Mouse (Mus musculus): Measurements from ENCODE around the gene Abhd14a.
A peak's percentile ranks its signal among the peaks of the same experiment; 100 is the strongest.
"Not testable (repeated sequence)": the region's sequence is repeated elsewhere in the genome, so short reads cannot be mapped to it uniquely, and the experiment has no call there.

Gene Abhd14a

GRCm38 (mm10) chr9:106447348-106447747 is at the start of gene Abhd14a, which contains the start of gene Abhd14b:
TSS of gene Abhd14a (minus strand) at chr9:106447678.
TSS of gene Abhd14b (plus strand) at chr9:106447459.
- ATAC-seq (ENCODE audit: insufficient number of reproducible peaks, low FRiP score, low TSS enrichment) = peak; percentile 90

- not testable (repeated sequence) for ATAC-seq (ENCODE audit: insufficient number of reproducible peaks, low FRiP score, low TSS enrichment)
Measured at GRCm38 (mm10) chr9:106487602-106488001, 40.1 kb upstream of the Abhd14a start.

GRCm38 (mm10) chr9:106485076-106485475 is 37.6 kb upstream of the Abhd14a start:
- ATAC-seq (ENCODE audit: insufficient number of reproducible peaks, low FRiP score, low TSS enrichment) = no peak

GRCm38 (mm10) chr9:106483606-106484005 is 36.1 kb upstream of the Abhd14a start:
- no peak for ATAC-seq (ENCODE audit: insufficient number of reproducible peaks, low FRiP score, low TSS enrichment)

- ATAC-seq (ENCODE audit: insufficient number of reproducible peaks, low FRiP score, low TSS enrichment) = no peak
Measured at GRCm38 (mm10) chr9:106483136-106483535, 35.7 kb upstream of the Abhd14a start.

- ATAC-seq (ENCODE audit: insufficient number of reproducible peaks, low FRiP score, low TSS enrichment) = no peak
Measured at GRCm38 (mm10) chr9:106482578-106483115, 35.2 kb upstream of the Abhd14a start.

GRCm38 (mm10) chr9:106481676-106482075 is 34.2 kb upstream of the Abhd14a start:
- no peak for ATAC-seq (ENCODE audit: insufficient number of reproducible peaks, low FRiP score, low TSS enrichment)

GRCm38 (mm10) chr9:106481075-106481474 is 33.6 kb upstream of the Abhd14a start:
- no peak for ATAC-seq (ENCODE audit: insufficient number of reproducible peaks, low FRiP score, low TSS enrichment)

- ATAC-seq (ENCODE audit: insufficient number of reproducible peaks, low FRiP score, low TSS enrichment) = no peak
Measured at GRCm38 (mm10) chr9:106480541-106480940, 33.1 kb upstream of the Abhd14a start.

- ATAC-seq (ENCODE audit: insufficient number of reproducible peaks, low FRiP score, low TSS enrichment) = no peak
Measured at GRCm38 (mm10) chr9:106478101-106478500, 30.6 kb upstream of the Abhd14a start.

- ATAC-seq (ENCODE audit: insufficient number of reproducible peaks, low FRiP score, low TSS enrichment) = no peak
Measured at GRCm38 (mm10) chr9:106477649-106478048, 30.2 kb upstream of the Abhd14a start.

GRCm38 (mm10) chr9:106476924-106477484 is 29.5 kb upstream of the Abhd14a start, which contains the start of gene Parp3:
TSS of gene Parp3 (minus strand) at chr9:106476949.
- peak; percentile 93 for ATAC-seq (ENCODE audit: insufficient number of reproducible peaks, low FRiP score, low TSS enrichment)

GRCm38 (mm10) chr9:106476002-106476923 is 28.8 kb upstream of the Abhd14a start:
- no peak for ATAC-seq (ENCODE audit: insufficient number of reproducible peaks, low FRiP score, low TSS enrichment)

- ATAC-seq (ENCODE audit: insufficient number of reproducible peaks, low FRiP score, low TSS enrichment) = no peak
Measured at GRCm38 (mm10) chr9:106475663-106476001, 28.2 kb upstream of the Abhd14a start, which contains the start of gene Rrp9. TSS of gene Rrp9 (plus strand) at chr9:106475963.

- ATAC-seq (ENCODE audit: insufficient number of reproducible peaks, low FRiP score, low TSS enrichment) = no peak
Measured at GRCm38 (mm10) chr9:106475046-106475445, 27.6 kb upstream of the Abhd14a start.

GRCm38 (mm10) chr9:106474456-106474855 is 27.0 kb upstream of the Abhd14a start:
- no peak for ATAC-seq (ENCODE audit: insufficient number of reproducible peaks, low FRiP score, low TSS enrichment)

GRCm38 (mm10) chr9:106473753-106474105 is 26.3 kb upstream of the Abhd14a start:
- no peak for ATAC-seq (ENCODE audit: insufficient number of reproducible peaks, low FRiP score, low TSS enrichment)

GRCm38 (mm10) chr9:106473081-106473752 is 25.7 kb upstream of the Abhd14a start:
- no peak for ATAC-seq (ENCODE audit: insufficient number of reproducible peaks, low FRiP score, low TSS enrichment)

GRCm38 (mm10) chr9:106472321-106472720 is 24.8 kb upstream of the Abhd14a start:
- ATAC-seq (ENCODE audit: insufficient number of reproducible peaks, low FRiP score, low TSS enrichment) = no peak

GRCm38 (mm10) chr9:106471892-106472291 is 24.4 kb upstream of the Abhd14a start:
- ATAC-seq (ENCODE audit: insufficient number of reproducible peaks, low FRiP score, low TSS enrichment) = no peak

All from cerebellum, adult (tissue).